ENCODE assay signal across 23 mouse cellular contexts in genomic region chr14:77963525-77963924, GRCm38 (mm10). TPM values are rescaled to one million over a fixed set of nuclear protein-coding genes. Genes with fewer than 3 reads are reported as not detected.
DNase-seq lines count a peak whose midpoint lies in the region; ATAC-seq and TF ChIP-seq lines count a peak whose summit lies in the region.
"Had no signal": no experiment of that assay in that cellular context is flagged by ENCODE, and none has a peak within 500 bp of the region (broad histone marks: within the 10 kb centered on the region; RNA-seq: fewer than 3 reads in every experiment).

No protein-coding gene starts in this region.

- peak; percentile 50; the same call in 1 of the 2 replicates for ATAC-seq in forebrain, embryonic 14.5 days
- ATAC-seq in forebrain, embryonic 11.5 days (replicated peaks; ENCODE audit: low FRiP score), result no peak
- 0 out of 2 replicates have a peak, but pooled peaks have one; percentile 23 for ATAC-seq in forebrain, embryonic 16.5 days
- no peak; the same call in 1 of the 2 replicates for ATAC-seq in forebrain, postnatal 0 days
- ATAC-seq in midbrain, embryonic 11.5 days (ENCODE audit: low FRiP score), result no peak

- no peaks in the 10 kb centered on the region for H3K9me3 ChIP-seq in forebrain, embryonic 14.5 days (replicated peaks; ENCODE audit: control insufficient read depth, low read length)
- H3K9me3 ChIP-seq in forebrain, embryonic 11.5 days (ENCODE audit: control insufficient read depth, low read length), result no peaks in the 10 kb centered on the region
- H3K9me3 ChIP-seq in forebrain, embryonic 16.5 days (ENCODE audit: control insufficient read depth, low read length), result no peaks in the 10 kb centered on the region
- no peaks in the 10 kb centered on the region for H3K9me3 ChIP-seq in forebrain, postnatal 0 days (ENCODE audit: low read length)
- no peaks in the 10 kb centered on the region for H3K9me3 ChIP-seq in midbrain, embryonic 11.5 days (ENCODE audit: control insufficient read depth, low read length)
- H3K9me3 ChIP-seq in midbrain, embryonic 10.5 days (replicated peaks), result no peaks in the 10 kb centered on the region
- H3K9me3 ChIP-seq: embryonic facial prominence, embryonic 13.5 days; embryonic facial prominence, embryonic 15.5 days had no signal

- no peak overlapping the region for H3K27ac ChIP-seq in forebrain, embryonic 14.5 days (ENCODE audit: low read depth, low read length)
- H3K27ac ChIP-seq in forebrain, embryonic 11.5 days (ENCODE audit: low read depth, low read length), result no peak overlapping the region
- H3K27ac ChIP-seq in forebrain, embryonic 16.5 days (ENCODE audit: low read length), result no peak overlapping the region
- H3K27ac ChIP-seq in forebrain, postnatal 0 days (ENCODE audit: low read depth, low read length), result no peak overlapping the region
- no peak overlapping the region for H3K27ac ChIP-seq in midbrain, embryonic 11.5 days (ENCODE audit: low read depth, low read length)
- no peak overlapping the region for H3K27ac ChIP-seq in midbrain, embryonic 10.5 days (replicated peaks)
- H3K27ac ChIP-seq: embryonic facial prominence, embryonic 13.5 days; embryonic facial prominence, embryonic 15.5 days had no signal

- TF ChIP-seq CTCF in forebrain, postnatal 0 days (IDR thresholded peaks at IDR 0.05; ENCODE audit: low read depth), result no peak
- no peak for TF ChIP-seq CTCF in brain, embryonic 14.5 days (IDR thresholded peaks at IDR 0.05; ENCODE audit: borderline replicate concordance, extremely low read depth, insufficient read depth, insufficient read length)

- H3K4me3 ChIP-seq in forebrain, embryonic 14.5 days (ENCODE audit: low read depth, low read length), result no peak overlapping the region
- no peak overlapping the region for H3K4me3 ChIP-seq in forebrain, embryonic 11.5 days (ENCODE audit: low read depth, low read length)
- no peak overlapping the region for H3K4me3 ChIP-seq in forebrain, embryonic 16.5 days (replicated peaks; ENCODE audit: low read length)
- no peak overlapping the region for H3K4me3 ChIP-seq in forebrain, postnatal 0 days (ENCODE audit: low read depth, low read length)
- no peak overlapping the region for H3K4me3 ChIP-seq in midbrain, embryonic 11.5 days (ENCODE audit: low read depth, low read length)
- no peak overlapping the region for H3K4me3 ChIP-seq in midbrain, embryonic 10.5 days
- H3K4me3 ChIP-seq: embryonic facial prominence, embryonic 13.5 days; embryonic facial prominence, embryonic 15.5 days; erythroblast, embryonic 14.5 days had no signal

- no peaks in the 10 kb centered on the region for H3K27me3 ChIP-seq in forebrain, embryonic 14.5 days (replicated peaks; ENCODE audit: control insufficient read depth, insufficient read depth, low read length)
- no peaks in the 10 kb centered on the region for H3K27me3 ChIP-seq in forebrain, embryonic 11.5 days (ENCODE audit: control insufficient read depth, insufficient read depth, low read length)
- no peaks in the 10 kb centered on the region for H3K27me3 ChIP-seq in forebrain, embryonic 16.5 days (replicated peaks; ENCODE audit: control insufficient read depth, insufficient read depth, low read length)
- no peaks in the 10 kb centered on the region for H3K27me3 ChIP-seq in forebrain, postnatal 0 days (ENCODE audit: insufficient read depth, low read length)
- H3K27me3 ChIP-seq in midbrain, embryonic 11.5 days (ENCODE audit: control insufficient read depth, insufficient read depth, low read length), result peaks cover 4% of the 10 kb centered on the region; the same call in 1 of the 2 replicates
- peaks cover 36% of the 10 kb centered on the region for H3K27me3 ChIP-seq in midbrain, embryonic 10.5 days (ENCODE audit: low read depth, poor library complexity, severe bottlenecking)
- H3K27me3 ChIP-seq: embryonic facial prominence, embryonic 13.5 days; embryonic facial prominence, embryonic 15.5 days had no signal

- no peak overlapping the region for H3K4me2 ChIP-seq in forebrain, embryonic 14.5 days (ENCODE audit: low read length)
- H3K4me2 ChIP-seq in forebrain, embryonic 11.5 days (ENCODE audit: low read depth, low read length, severe bottlenecking), result no peak overlapping the region
- no peak overlapping the region for H3K4me2 ChIP-seq in forebrain, embryonic 16.5 days (ENCODE audit: low read length)
- H3K4me2 ChIP-seq in forebrain, postnatal 0 days (ENCODE audit: low read depth), result no peak overlapping the region
- H3K4me2 ChIP-seq in midbrain, embryonic 11.5 days, result no peak overlapping the region
- H3K4me2 ChIP-seq: embryonic facial prominence, embryonic 13.5 days; embryonic facial prominence, embryonic 15.5 days had no signal

- H3K9ac ChIP-seq in forebrain, embryonic 14.5 days (ENCODE audit: low read length), result no peak overlapping the region
- no peak overlapping the region for H3K9ac ChIP-seq in forebrain, embryonic 11.5 days (ENCODE audit: low read length)
- H3K9ac ChIP-seq in forebrain, embryonic 16.5 days (replicated peaks; ENCODE audit: low read depth, low read length), result no peak overlapping the region
- H3K9ac ChIP-seq in forebrain, postnatal 0 days, result no peak overlapping the region
- no peak overlapping the region for H3K9ac ChIP-seq in midbrain, embryonic 11.5 days (ENCODE audit: low read length)
- H3K9ac ChIP-seq: embryonic facial prominence, embryonic 13.5 days; embryonic facial prominence, embryonic 15.5 days had no signal

- peak; percentile 49 for DNase-seq in forebrain, embryonic 14.5 days (ENCODE audit: low spot score)
- DNase-seq in forebrain, embryonic 11.5 days (ENCODE audit: low spot score), result no peak
- DNase-seq in forebrain, postnatal 0 days, result no peak
- DNase-seq in midbrain, embryonic 11.5 days (ENCODE audit: low spot score, missing footprints), result peak; percentile 2
- no peak for DNase-seq in midbrain, embryonic 10.5 days (ENCODE audit: low spot score)
- peak; percentile 64 for DNase-seq in brain, embryonic 14.5 days (ENCODE audit: low read depth)
- DNase-seq in adrenal gland, adult 2 months, result no peak
- DNase-seq: adrenal gland, adult 8-10 months; adrenal gland, postnatal 14 days; adrenal gland, postnatal 36 days; cerebellum, adult 11 months; cerebellum, adult 18-20 months; cerebellum, adult 8-10 months; cerebellum, adult 9-11 months; cerebellum, postnatal 14 days; cerebellum, postnatal 36 days; embryo, embryonic 11 days had no signal

- H3K4me1 ChIP-seq in forebrain, embryonic 14.5 days (ENCODE audit: control insufficient read depth, insufficient read depth, low read length), result no peaks in the 10 kb centered on the region; the same call in 1 of the 2 replicates
- no peaks in the 10 kb centered on the region for H3K4me1 ChIP-seq in forebrain, embryonic 11.5 days (replicated peaks; ENCODE audit: control insufficient read depth, insufficient read depth, low read length)
- peaks cover 2% of the 10 kb centered on the region; the same call in 1 of the 2 replicates for H3K4me1 ChIP-seq in forebrain, embryonic 16.5 days (replicated peaks; ENCODE audit: control insufficient read depth, insufficient read depth, low read length)
- H3K4me1 ChIP-seq in forebrain, postnatal 0 days (ENCODE audit: insufficient read depth), result no peaks in the 10 kb centered on the region
- no peaks in the 10 kb centered on the region for H3K4me1 ChIP-seq in midbrain, embryonic 11.5 days (ENCODE audit: control insufficient read depth, insufficient read depth, low read length)
- H3K4me1 ChIP-seq in midbrain, embryonic 10.5 days, result no peaks in the 10 kb centered on the region
- H3K4me1 ChIP-seq: embryonic facial prominence, embryonic 13.5 days; embryonic facial prominence, embryonic 15.5 days had no signal

- 53% methylated on average over 7 of the region's 7 CpGs for WGBS in forebrain, embryonic 14.5 days
- WGBS in forebrain, embryonic 11.5 days, result 62% methylated on average over 7 of the region's 7 CpGs
- 47% methylated on average over 7 of the region's 7 CpGs for WGBS in forebrain, embryonic 16.5 days
- 46% methylated on average over 7 of the region's 7 CpGs for WGBS in forebrain, postnatal 0 days
- 66% methylated on average over 7 of the region's 7 CpGs for WGBS in midbrain, embryonic 11.5 days
- WGBS in midbrain, embryonic 10.5 days, result 74% methylated on average over 7 of the region's 7 CpGs

- no peak for TF ChIP-seq POLR2A in brain, embryonic 14.5 days (IDR thresholded peaks at IDR 0.05; ENCODE audit: borderline replicate concordance, extremely low read depth, insufficient read depth, insufficient read length, poor library complexity, severe bottlenecking)

- H3K36me3 ChIP-seq in forebrain, embryonic 14.5 days (ENCODE audit: control insufficient read depth, insufficient read depth, low read length), result no peaks in the 10 kb centered on the region
- H3K36me3 ChIP-seq in forebrain, embryonic 11.5 days (ENCODE audit: control insufficient read depth, insufficient read depth, low read length), result no peaks in the 10 kb centered on the region
- H3K36me3 ChIP-seq in forebrain, embryonic 16.5 days (ENCODE audit: control insufficient read depth, insufficient read depth), result no peaks in the 10 kb centered on the region
- no peaks in the 10 kb centered on the region for H3K36me3 ChIP-seq in forebrain, postnatal 0 days (ENCODE audit: insufficient read depth)
- no peaks in the 10 kb centered on the region for H3K36me3 ChIP-seq in midbrain, embryonic 11.5 days (ENCODE audit: control insufficient read depth, insufficient read depth, low read length)
- H3K36me3 ChIP-seq in midbrain, embryonic 10.5 days, result no peaks in the 10 kb centered on the region
- H3K36me3 ChIP-seq: embryonic facial prominence, embryonic 13.5 days; embryonic facial prominence, embryonic 15.5 days had no signal

RNA-seq across cellular contexts. Expression of gene Epsti1, which starts 59.5 kb away (rescaled TPM):
- polyA plus RNA-seq in forebrain, embryonic 14.5 days (2014; fragmentation: Nextera tagmentation; extraction: Ambion mirVana), result 0.33 and 0.45 TPM in 2 replicates
- 0.16 and 0.19 TPM in 2 replicates for polyA plus RNA-seq in forebrain, embryonic 11.5 days (2014; fragmentation: Nextera tagmentation; extraction: Ambion mirVana)
- polyA plus RNA-seq in forebrain, embryonic 16.5 days (2015; fragmentation: Nextera tagmentation; extraction: Ambion mirVana), result 0.30 and 0.33 TPM in 2 replicates
- total RNA-seq in forebrain, postnatal 0 days (2014; rRNA removed), result 0.33 and 0.54 TPM in 2 replicates
- 0.45 and 0.97 TPM in 2 replicates for polyA plus RNA-seq in forebrain, postnatal 0 days (2015; fragmentation: Nextera tagmentation; extraction: Ambion mirVana)
- 0.31 and 0.44 TPM in 2 replicates for polyA plus RNA-seq in midbrain, embryonic 11.5 days (2014; fragmentation: Nextera tagmentation; extraction: Ambion mirVana)
- polyA plus RNA-seq in midbrain, embryonic 10.5 days (2016; fragmentation: Nextera tagmentation; extraction: Ambion mirVana), result 0.16 TPM in 1 of 2 replicates, not detected in the other
- 0.15 and 0.28 TPM in 2 replicates for polyA plus RNA-seq in brain, embryonic 14.5 days (2012; rRNA removed)
- total RNA-seq in adrenal gland, adult 2 months (2021), result 1 to 10 TPM in 1 of 2 experiments, under 1 TPM in 1; 0.92 to 1.8 TPM
- 1.2 and 1.4 TPM in 2 replicates for polyA plus RNA-seq in adrenal gland, adult 2 months (2012; rRNA removed)
- total RNA-seq: ES-E14, MEL had no signal

Comparison
In these comparisons a context has a peak if more than half of its experiments do, and no peak if none do; other contexts are left out.
1. ATAC-seq: peak in forebrain, embryonic 14.5 days (single experiment) and forebrain, embryonic 16.5 days (single experiment); none in forebrain, embryonic 11.5 days (single experiment), forebrain, postnatal 0 days (single experiment) and midbrain, embryonic 11.5 days (single experiment).
2. DNase-seq: peak in forebrain, embryonic 14.5 days (single experiment), midbrain, embryonic 11.5 days (single experiment) and brain, embryonic 14.5 days (single experiment); none in forebrain, embryonic 11.5 days (single experiment), forebrain, postnatal 0 days (single experiment), midbrain, embryonic 10.5 days (single experiment) and adrenal gland, adult 2 months (single experiment).